Mouse (Mus musculus) duodenum, adult 2 months (tissue): Measurements from ENCODE around the gene Adcy1. TPM values are rescaled to one million over a fixed set of nuclear protein-coding genes. Genes with fewer than 3 reads are reported as not detected.

Experiments
- polyA plus RNA-seq: library from polyadenylated mRNA; depleted of rRNA; stranded (reverse); fragments of >200 nt; gene quantifications from 2 replicates; pipeline ENCODE4 v1.2.3, GENCODE M21; 2012; ENCODE audit warnings: low replicate concordance; rRNA removed

Gene Adcy1
- 0.24 and 1.0 TPM in 2 replicates for polyA plus RNA-seq

GRCm38 (mm10) chr11:7063001-7063584 is at the start of gene Adcy1:
Gene Adcy1, plus strand, starts transcription at chr11:7063489.

GRCm38 (mm10) chr11:7188469-7188868 is 125.2 kb downstream of the Adcy1 start, which contains the start of gene Gm11985:
Gene Gm11985, minus strand, starts transcription at chr11:7188569.

GRCm38 (mm10) chr11:7197491-7197941 is 134.2 kb downstream of the Adcy1 start, which contains the start of gene Igfbp1:
Gene Igfbp1, plus strand, starts transcription at chr11:7197782.

GRCm38 (mm10) chr11:7213501-7214341 is 150.4 kb downstream of the Adcy1 start, which contains the start of gene Igfbp3:
Gene Igfbp3, minus strand, starts transcription at chr11:7213923.

Other genes with a start within 250 kb of the Adcy1 start
- gene Gm11983, start 225.8 kb upstream of the Adcy1 start, polyA plus RNA-seq = not detected in 2 replicates
- not detected in 2 replicates for gene Gm11985, start 125.1 kb downstream of the Adcy1 start, polyA plus RNA-seq
- 0.06 TPM in 1 of 2 replicates, not detected in the other for gene Igfbp1, start 134.3 kb downstream of the Adcy1 start, polyA plus RNA-seq
- gene Igfbp3, start 150.4 kb downstream of the Adcy1 start, polyA plus RNA-seq = 69.7 and 115 TPM in 2 replicates